Mouse (Mus musculus): ENCODE data around the gene Sntb2.
"Not testable (repeated sequence)": the region's sequence is repeated elsewhere in the genome, so short reads cannot be mapped to it uniquely, and the experiment has no call there.

The Sntb2 gene

GRCm38 (mm10) chr8:106973526-106973925 lies 38.0 kb downstream of the Sntb2 start:
- DNase-seq, result not testable (repeated sequence)

GRCm38 (mm10) chr8:106974754-106975153 lies 39.2 kb downstream of the Sntb2 start:
- DNase-seq, result no peak

- DNase-seq, result no peak
Measured at GRCm38 (mm10) chr8:106975764-106976163, 40.2 kb downstream of the Sntb2 start.

GRCm38 (mm10) chr8:106976436-106976835 lies 40.9 kb downstream of the Sntb2 start:
- DNase-seq, result no peak

- DNase-seq, result peak; percentile 49
Measured at GRCm38 (mm10) chr8:106978755-106979251, 43.3 kb downstream of the Sntb2 start.

- no peak for DNase-seq
Measured at GRCm38 (mm10) chr8:106985404-106985821, 49.9 kb downstream of the Sntb2 start.

GRCm38 (mm10) chr8:106985951-106986350 lies 50.4 kb downstream of the Sntb2 start:
- DNase-seq, result no peak

GRCm38 (mm10) chr8:106987557-106987956 lies 52.0 kb downstream of the Sntb2 start:
- no peak for DNase-seq

GRCm38 (mm10) chr8:106991393-106991792 lies 55.8 kb downstream of the Sntb2 start:
- DNase-seq, result no peak

- not testable (repeated sequence) for DNase-seq
Measured at GRCm38 (mm10) chr8:106996339-106996738, 60.8 kb downstream of the Sntb2 start.

GRCm38 (mm10) chr8:106997416-106997815 lies 61.9 kb downstream of the Sntb2 start:
- DNase-seq, result no peak

- DNase-seq, result no peak
Measured at GRCm38 (mm10) chr8:106999068-106999467, 63.5 kb downstream of the Sntb2 start.

GRCm38 (mm10) chr8:107002532-107002931 lies 67.0 kb downstream of the Sntb2 start:
- DNase-seq, result peak; percentile 96

- no peak for DNase-seq
Measured at GRCm38 (mm10) chr8:107007795-107008194, 72.2 kb downstream of the Sntb2 start.

GRCm38 (mm10) chr8:107012666-107013065 lies 77.1 kb downstream of the Sntb2 start:
- DNase-seq, result no peak

GRCm38 (mm10) chr8:107014915-107015314 lies 79.4 kb downstream of the Sntb2 start:
- DNase-seq, result no peak

- no peak for DNase-seq
Measured at GRCm38 (mm10) chr8:107023479-107023878, 87.9 kb downstream of the Sntb2 start.

GRCm38 (mm10) chr8:107029310-107029709 lies 93.8 kb downstream of the Sntb2 start:
- no peak for DNase-seq

GRCm38 (mm10) chr8:107030058-107030457 lies 94.5 kb downstream of the Sntb2 start:
- no peak for DNase-seq

GRCm38 (mm10) chr8:107030650-107031576 lies 95.4 kb downstream of the Sntb2 start, which contains the start of gene Vps4a:
Gene Vps4a (plus strand): TSS chr8:107031222.
- DNase-seq, result peak; percentile 94

GRCm38 (mm10) chr8:107031577-107032090 lies 96.1 kb downstream of the Sntb2 start:
- no peak for DNase-seq

- DNase-seq, result not testable (repeated sequence)
Measured at GRCm38 (mm10) chr8:107033609-107034008, 98.1 kb downstream of the Sntb2 start.

GRCm38 (mm10) chr8:107035641-107036040 lies 100.1 kb downstream of the Sntb2 start:
- no peak for DNase-seq

- DNase-seq, result no peak
Measured at GRCm38 (mm10) chr8:107036626-107037025, 101.1 kb downstream of the Sntb2 start.
